Mouse (Mus musculus) hindbrain, embryonic 15.5 days (tissue): ENCODE data around the gene Slc2a3. TPM values are rescaled to one million over a fixed set of nuclear protein-coding genes. Genes with fewer than 3 reads are reported as not detected.
A peak's percentile ranks its signal among the peaks of the same experiment; 100 is the strongest.
"Not testable (repeated sequence)": the region's sequence is repeated elsewhere in the genome, so short reads cannot be mapped to it uniquely, and the experiment has no call there.

ENCODE experiments used
- ATAC-seq: fragments of 200-750 bp; cut with Nextera tagmentation; 2 replicates; pipeline ENCODE4 v1.8.0; 2017; ENCODE audit warnings: low read depth, moderate number of reproducible peaks, moderate TSS enrichment; ENCODE audit not compliant: low FRiP score
- H3K27ac ChIP-seq: fragments of 300-500 bp; sonication (generic); replicated peaks from 2 replicates; pipeline ENCODE4 v1.5.1; 2015; ENCODE audit warnings: mild to moderate bottlenecking, inconsistent platforms
- H3K27me3 ChIP-seq: fragments of 300-500 bp; sonication (generic); 2 replicates; pipeline ENCODE4 v1.6.1; 2015; ENCODE audit warnings: control low read depth, inconsistent platforms
- H3K36me3 ChIP-seq: fragments of 300-500 bp; sonication (generic); 2 replicates; pipeline ENCODE4 v1.6.1; 2015; ENCODE audit warnings: control low read depth, inconsistent platforms
- H3K4me1 ChIP-seq: fragments of 300-500 bp; sonication (generic); replicated peaks from 2 replicates; pipeline ENCODE4 v1.6.1; 2015; ENCODE audit warnings: control low read depth, inconsistent platforms
- H3K4me2 ChIP-seq: fragments of 300-500 bp; sonication (generic); 2 replicates; pipeline ENCODE4 v1.6.1; 2015; ENCODE audit warnings: moderate library complexity, mild to moderate bottlenecking, inconsistent platforms
- H3K4me3 ChIP-seq: fragments of 300-500 bp; sonication (generic); 2 replicates; pipeline ENCODE4 v1.5.1; 2015; ENCODE audit warnings: mild to moderate bottlenecking, inconsistent platforms
- H3K9ac ChIP-seq: fragments of 300-500 bp; sonication (generic); 2 replicates; pipeline ENCODE4 v1.6.1; 2015; ENCODE audit warnings: inconsistent platforms
- H3K9me3 ChIP-seq: fragments of 300-500 bp; sonication (generic); 2 replicates; pipeline ENCODE4 v1.6.1; 2016; ENCODE audit warnings: control low read depth, inconsistent platforms
- WGBS: fragments of 180-500 bp; shearing (Covaris S2); methylation state at CpG from one replicate; pipeline ENCODE4 v1.1.7; 2015; 5-methylcytosine and 5-hydroxymethylcytosine counted together
- polyA plus RNA-seq: library from polyadenylated mRNA; unstranded; fragments of >200 nt; fragmentation: Nextera tagmentation; extraction: Ambion mirVana; gene quantifications from 2 replicates; pipeline ENCODE4 v1.2.1, GENCODE M21; 2015

Slc2a3 gene
- polyA plus RNA-seq, 1 experiment from 2014 or later, result 44.5 TPM

DNA sequence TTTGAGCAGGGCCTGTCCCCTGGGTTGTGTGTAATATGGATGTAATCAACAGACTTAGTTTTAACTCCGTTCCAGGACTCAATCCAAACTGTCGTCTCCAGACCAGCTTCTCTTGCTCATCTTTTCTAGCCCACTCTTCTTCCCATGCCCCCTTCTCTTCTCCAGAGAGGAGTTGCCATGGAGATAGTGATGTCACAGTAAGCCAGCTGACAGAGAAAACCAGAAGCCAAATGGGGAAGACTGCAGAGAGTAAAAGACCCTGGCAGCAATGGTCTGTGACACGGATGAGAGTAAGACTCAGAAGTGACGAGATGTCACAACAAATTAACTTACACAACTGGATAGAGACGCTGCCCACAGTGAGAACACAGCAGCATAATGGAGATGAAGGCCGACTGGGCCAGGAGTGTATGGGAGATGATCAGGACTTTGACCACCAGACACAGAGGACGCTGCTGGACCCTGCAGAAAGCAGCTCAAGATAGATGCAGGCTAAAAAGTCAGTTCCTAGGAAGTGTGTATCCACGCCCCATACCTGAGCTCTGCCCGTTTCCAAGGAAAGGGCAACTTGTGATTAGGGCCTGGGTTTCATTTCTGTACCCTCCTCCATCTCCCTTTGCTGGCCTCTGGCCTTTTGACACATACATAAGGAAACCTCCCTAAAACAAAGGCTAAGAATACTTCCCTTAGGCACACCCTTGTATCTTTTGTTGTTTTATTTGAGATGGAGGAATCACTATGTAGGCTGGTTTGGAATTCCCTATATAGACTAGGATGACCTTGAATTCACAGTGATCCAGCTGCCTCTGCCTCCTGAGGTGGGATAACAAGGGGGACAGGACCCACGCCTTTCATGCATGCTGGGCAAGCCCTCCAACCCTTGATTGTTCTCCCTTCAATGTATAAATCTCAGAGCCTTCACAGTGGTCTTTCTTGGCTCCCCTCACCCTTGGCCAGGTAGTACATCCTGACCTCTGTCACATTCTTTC is 31.4 kb downstream of the Slc2a3 start:
- Histone ChIP-seq H3K9me3 (no peaks in the 10 kb centered on the region), H3K4me2 (0 out of 2 replicates have a peak overlapping the region, but pooled peaks have one; percentile 7), H3K27ac (peak overlapping the region; percentile 64), H3K27me3 (no peaks in the 10 kb centered on the region), H3K9ac (no peak overlapping the region), H3K4me3 (no peak overlapping the region), H3K36me3 (no peaks in the 10 kb centered on the region), H3K4me1 (peaks cover 28% of the 10 kb centered on the region)
- 44% methylated on average over 10 of the region's 10 CpGs for WGBS
- ATAC-seq, result peak; percentile 82

DNA sequence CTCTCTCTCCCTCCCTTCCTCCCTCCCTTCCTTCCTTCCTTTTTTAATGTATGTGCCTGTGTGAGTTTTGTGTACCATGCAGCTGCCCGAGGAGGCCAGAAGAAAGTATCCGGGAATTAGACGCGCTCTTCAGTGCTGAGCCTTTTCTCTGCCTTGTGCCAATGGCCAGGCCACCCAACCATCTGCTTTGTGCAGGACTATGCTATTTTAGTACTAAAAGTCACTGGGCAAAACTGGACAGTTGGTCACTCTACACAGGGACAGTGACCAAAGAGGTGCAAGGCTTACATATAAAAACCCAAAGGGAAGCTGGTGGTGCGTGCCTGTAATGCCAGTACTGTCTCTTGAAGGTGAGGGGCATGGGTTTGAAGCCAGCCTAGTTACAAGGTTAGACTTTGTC is 33.2 kb downstream of the Slc2a3 start:
- no peak for ATAC-seq
- H3K36me3 ChIP-seq, result no peaks in the 10 kb centered on the region
- H3K4me1 ChIP-seq, result peaks cover 34% of the 10 kb centered on the region
- H3K27ac ChIP-seq, result no peak overlapping the region
- no peak overlapping the region for H3K4me3 ChIP-seq
- H3K9ac ChIP-seq, result no peak overlapping the region
- H3K27me3 ChIP-seq, result no peaks in the 10 kb centered on the region
- no peaks in the 10 kb centered on the region for H3K9me3 ChIP-seq
- WGBS, result 61% methylated on average over 5 of the region's 5 CpGs
- H3K4me2 ChIP-seq, result no peak overlapping the region

- not testable (repeated sequence) for H3K27me3 ChIP-seq, H3K27ac ChIP-seq, H3K4me3 ChIP-seq, H3K4me2 ChIP-seq, ATAC-seq, H3K9me3 ChIP-seq, H3K36me3 ChIP-seq, H3K9ac ChIP-seq
- H3K4me1 ChIP-seq, result peaks cover 38% of the 10 kb centered on the region
- 44% methylated on average over 3 of the region's 3 CpGs for WGBS
Measured at GRCm38 (mm10) chr6:122767012-122767411, 34.4 kb downstream of the Slc2a3 start.

- no peaks in the 10 kb centered on the region for H3K36me3 ChIP-seq
- H3K27me3 ChIP-seq, result no peaks in the 10 kb centered on the region
- peak overlapping the region; percentile 74; the same call in 1 of the 2 replicates for H3K9ac ChIP-seq
- H3K27ac ChIP-seq, result peak overlapping the region; percentile 98
- no peaks in the 10 kb centered on the region for H3K9me3 ChIP-seq
- H3K4me1 ChIP-seq, result peaks cover 44% of the 10 kb centered on the region
- H3K4me2 ChIP-seq, result peak overlapping the region; percentile 80
- 25% methylated on average over 5 of the region's 5 CpGs for WGBS
- H3K4me3 ChIP-seq, result peak overlapping the region; percentile 50
- no peak for ATAC-seq
Measured at GRCm38 (mm10) chr6:122766145-122766968, 35.1 kb downstream of the Slc2a3 start.

DNA sequence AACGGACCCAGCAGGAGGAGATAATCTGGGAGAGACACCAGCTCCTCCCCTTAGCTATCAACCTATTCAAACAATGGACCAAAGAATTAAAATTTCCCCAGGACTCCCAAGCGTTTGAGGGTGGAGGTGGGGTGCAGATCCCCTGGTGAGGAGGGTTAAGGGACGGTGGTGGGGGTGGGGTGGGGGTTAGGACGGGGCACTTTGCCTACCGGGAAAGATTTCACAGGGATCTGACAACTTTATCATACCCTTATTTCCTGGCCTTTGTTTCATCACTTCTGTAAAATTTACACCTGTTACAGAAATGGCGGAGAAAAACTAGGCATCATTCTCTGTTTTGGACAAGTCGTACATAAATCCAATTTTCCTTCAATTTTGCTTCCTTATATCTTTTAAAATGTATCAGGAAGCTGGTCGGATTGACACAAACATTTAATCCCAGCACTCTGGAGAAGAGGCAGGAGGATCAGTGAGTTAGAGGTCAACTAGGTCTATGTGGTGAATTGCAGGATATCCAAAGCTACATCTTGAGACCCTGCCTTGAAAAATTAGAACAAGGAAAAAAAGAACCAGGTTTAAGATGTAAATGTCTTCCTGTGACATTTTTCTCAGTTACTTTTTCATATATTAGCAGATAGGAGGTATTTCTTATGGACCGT is 36.0 kb downstream of the Slc2a3 start:
- peaks cover 45% of the 10 kb centered on the region for H3K4me1 ChIP-seq
- H3K9me3 ChIP-seq, result no peaks in the 10 kb centered on the region
- no peak for ATAC-seq
- 3% methylated on average over 9 of the region's 9 CpGs for WGBS
- peak overlapping the region; percentile 98 for H3K27ac ChIP-seq
- peak overlapping the region; percentile 50 for H3K4me3 ChIP-seq
- no peaks in the 10 kb centered on the region for H3K27me3 ChIP-seq
- H3K4me2 ChIP-seq, result peak overlapping the region; percentile 80
- no peaks in the 10 kb centered on the region for H3K36me3 ChIP-seq
- H3K9ac ChIP-seq, result peak overlapping the region; percentile 74

DNA sequence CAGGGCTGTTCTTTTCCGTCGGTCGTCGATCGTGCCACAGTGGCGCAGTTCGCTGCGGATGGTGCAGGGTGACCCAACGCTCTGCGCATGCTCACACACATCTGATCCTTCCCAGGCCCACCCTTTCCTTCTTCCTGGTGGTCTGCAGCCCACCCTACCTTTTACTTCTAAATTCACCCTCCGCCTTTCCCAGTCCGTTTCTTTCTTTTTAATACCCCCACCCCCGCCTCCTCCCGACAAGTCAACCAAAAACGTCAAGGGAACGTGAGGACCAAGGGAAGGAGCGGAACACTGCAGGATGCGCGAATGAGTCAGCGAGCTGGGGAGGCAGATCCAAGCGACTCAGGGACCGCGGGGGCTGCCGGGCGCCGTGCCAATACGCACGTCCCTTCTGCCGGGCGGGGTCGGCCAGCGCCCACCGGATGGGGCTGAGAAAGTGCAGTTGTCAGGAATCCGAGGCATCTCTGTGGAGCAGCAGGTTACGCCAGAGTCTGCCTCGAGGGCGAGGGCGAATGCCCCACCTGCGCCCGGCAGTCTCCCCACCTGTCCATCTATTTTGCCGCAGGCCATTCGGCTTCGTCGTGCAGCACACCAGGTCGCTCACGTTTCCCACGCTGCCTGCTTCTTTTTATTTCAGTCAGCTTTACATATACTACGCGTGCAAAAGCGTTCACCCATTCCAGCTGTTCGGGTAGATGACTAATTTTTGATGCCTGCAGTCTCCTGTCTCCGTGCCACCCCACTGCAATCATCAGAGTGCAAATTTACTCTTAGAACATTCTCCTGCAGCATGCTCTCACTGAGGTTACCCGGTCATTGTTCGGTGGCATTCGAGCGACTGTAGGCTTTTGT is 36.8 kb downstream of the Slc2a3 start:
- Histone ChIP-seq H3K36me3 (no peaks in the 10 kb centered on the region), H3K27me3 (no peaks in the 10 kb centered on the region), H3K4me3 (peak overlapping the region; percentile 50), H3K9me3 (no peaks in the 10 kb centered on the region), H3K4me1 (peaks cover 37% of the 10 kb centered on the region), H3K27ac (peak overlapping the region; percentile 98), H3K4me2 (peak overlapping the region; percentile 80), H3K9ac (peak overlapping the region; percentile 74)
- under 1% methylated on average over 56 of the region's 56 CpGs for WGBS
- ATAC-seq, result peak; percentile 93

- Histone ChIP-seq H3K9ac (peak overlapping the region; percentile 74), H3K9me3 (no peaks in the 10 kb centered on the region), H3K4me2 (peak overlapping the region; percentile 80), H3K4me3 (peak overlapping the region; percentile 50), H3K27ac (peak overlapping the region; percentile 98), H3K4me1 (peaks cover 34% of the 10 kb centered on the region), H3K27me3 (no peaks in the 10 kb centered on the region), H3K36me3 (no peaks in the 10 kb centered on the region)
- 31% methylated on average over 17 of the region's 17 CpGs for WGBS
- ATAC-seq, result peak; percentile 29
Measured at GRCm38 (mm10) chr6:122763844-122764445, 37.5 kb downstream of the Slc2a3 start.

- no peak for ATAC-seq
- 80% methylated on average over 11 of the region's 11 CpGs for WGBS
- Histone ChIP-seq H3K4me1 (peaks cover 34% of the 10 kb centered on the region), H3K4me3 (0 out of 2 replicates have a peak overlapping the region, but pooled peaks have one; percentile 50), H3K27me3 (no peaks in the 10 kb centered on the region), H3K4me2 (no peak overlapping the region), H3K27ac (peak overlapping the region; percentile 98; the same call in 1 of the 2 replicates), H3K9me3 (no peaks in the 10 kb centered on the region), H3K36me3 (no peaks in the 10 kb centered on the region), H3K9ac (no peak overlapping the region)
Measured at GRCm38 (mm10) chr6:122762952-122763700, 38.3 kb downstream of the Slc2a3 start.

GRCm38 (mm10) chr6:122762480-122762879 is 39.0 kb downstream of the Slc2a3 start:
- Histone ChIP-seq H3K27me3 (no peaks in the 10 kb centered on the region), H3K36me3 (no peaks in the 10 kb centered on the region), H3K4me3 (no peak overlapping the region), H3K9ac (no peak overlapping the region), H3K9me3 (no peaks in the 10 kb centered on the region), H3K27ac (no peak overlapping the region), H3K4me1 (peaks cover 34% of the 10 kb centered on the region), H3K4me2 (no peak overlapping the region)
- no peak for ATAC-seq
- WGBS, result 93% methylated on average over 3 of the region's 3 CpGs

- peak overlapping the region; percentile 61; the same call in 1 of the 2 replicates for H3K9ac ChIP-seq
- no peaks in the 10 kb centered on the region for H3K27me3 ChIP-seq
- H3K4me3 ChIP-seq, result peak overlapping the region; percentile 45
- peak overlapping the region; percentile 54 for H3K4me2 ChIP-seq
- peak overlapping the region; percentile 75; the same call in 1 of the 2 replicates for H3K27ac ChIP-seq
- peaks cover 34% of the 10 kb centered on the region for H3K4me1 ChIP-seq
- no peak for ATAC-seq
- H3K36me3 ChIP-seq, result no peaks in the 10 kb centered on the region
- H3K9me3 ChIP-seq, result no peaks in the 10 kb centered on the region
Measured at GRCm38 (mm10) chr6:122761901-122762300, 39.5 kb downstream of the Slc2a3 start.
